Mouse (Mus musculus): ENCODE results near the gene Gm27027. TPM values are rescaled to one million over a fixed set of nuclear protein-coding genes. Genes with fewer than 3 reads are reported as not detected.

Gm27027 gene
- polyA plus RNA-seq, 1 experiment from 2014 or later = not detected

- peak overlapping the region; percentile 71 for H3K9ac ChIP-seq
- H3K27ac ChIP-seq = peak overlapping the region; percentile 18; the same call in 1 of the 2 replicates
- H3K4me1 ChIP-seq = peaks cover 31% of the 10 kb centered on the region
- H3K36me3 ChIP-seq = no peaks in the 10 kb centered on the region
- peak overlapping the region; percentile 98 for H3K4me2 ChIP-seq
- H3K4me3 ChIP-seq (replicated peaks) = peak overlapping the region; percentile 65
- WGBS = 1% methylated on average over 32 of the region's 32 CpGs
- 0 out of 2 replicates have a peak, but pooled peaks have one; percentile 15 for ATAC-seq (replicated peaks; ENCODE audit: low FRiP score)
- H3K27me3 ChIP-seq = peaks cover 80% of the 10 kb centered on the region
- no peaks in the 10 kb centered on the region for H3K9me3 ChIP-seq (replicated peaks)
These were observed 41.2 kb downstream of the Gm27027 start for GRCm38 (mm10) chr2:93954781-93955578.

GRCm38 (mm10) chr2:93953726-93954125 is 42.4 kb downstream of the Gm27027 start:
- Histone ChIP-seq H3K4me2 (no peak overlapping the region), H3K36me3 (no peaks in the 10 kb centered on the region), H3K4me3 (replicated peaks) (no peak overlapping the region), H3K9me3 (replicated peaks) (no peaks in the 10 kb centered on the region), H3K27me3 (peaks cover 68% of the 10 kb centered on the region), H3K27ac (no peak overlapping the region), H3K9ac (no peak overlapping the region), H3K4me1 (peaks cover 31% of the 10 kb centered on the region)
- WGBS = 83% methylated on average over 9 of the region's 9 CpGs
- no peak for ATAC-seq (replicated peaks; ENCODE audit: low FRiP score)

- 0 out of 2 replicates have a peak, but pooled peaks cover 3% of the 10 kb centered on the region for H3K9me3 ChIP-seq (replicated peaks)
- H3K36me3 ChIP-seq = no peaks in the 10 kb centered on the region
- no peak overlapping the region for H3K27ac ChIP-seq
- H3K4me3 ChIP-seq (replicated peaks) = no peak overlapping the region
- 0 out of 2 replicates have a peak, but pooled peaks cover 2% of the 10 kb centered on the region for H3K4me1 ChIP-seq
- 58% methylated on average over 5 of the region's 5 CpGs for WGBS
- no peak overlapping the region for H3K4me2 ChIP-seq
- ATAC-seq (replicated peaks; ENCODE audit: low FRiP score) = no peak
- H3K27me3 ChIP-seq = peaks cover 3% of the 10 kb centered on the region; the same call in 1 of the 2 replicates
- no peak overlapping the region for H3K9ac ChIP-seq
These were observed 49.2 kb downstream of the Gm27027 start for GRCm38 (mm10) chr2:93946976-93947375.

GRCm38 (mm10) chr2:93944855-93945254 is 51.3 kb downstream of the Gm27027 start:
- no peaks in the 10 kb centered on the region for H3K27me3 ChIP-seq
- no peak overlapping the region for H3K4me3 ChIP-seq (replicated peaks)
- no peak overlapping the region for H3K9ac ChIP-seq
- H3K4me1 ChIP-seq = 0 out of 2 replicates have a peak, but pooled peaks cover 2% of the 10 kb centered on the region
- 74% methylated on average over 4 of the region's 4 CpGs for WGBS
- 0 out of 2 replicates have a peak, but pooled peaks cover 3% of the 10 kb centered on the region for H3K9me3 ChIP-seq (replicated peaks)
- 0 out of 2 replicates have a peak overlapping the region, but pooled peaks have one; percentile 7 for H3K27ac ChIP-seq
- no peaks in the 10 kb centered on the region for H3K36me3 ChIP-seq
- H3K4me2 ChIP-seq = no peak overlapping the region
- ATAC-seq (replicated peaks; ENCODE audit: low FRiP score) = no peak

GRCm38 (mm10) chr2:93944099-93944498 is 52.1 kb downstream of the Gm27027 start:
- Histone ChIP-seq H3K4me1 (0 out of 2 replicates have a peak, but pooled peaks cover 2% of the 10 kb centered on the region), H3K36me3 (no peaks in the 10 kb centered on the region), H3K27ac (0 out of 2 replicates have a peak overlapping the region, but pooled peaks have one; percentile 7), H3K27me3 (no peaks in the 10 kb centered on the region), H3K9me3 (replicated peaks) (0 out of 2 replicates have a peak, but pooled peaks cover 3% of the 10 kb centered on the region), H3K4me2 (no peak overlapping the region), H3K4me3 (replicated peaks) (no peak overlapping the region), H3K9ac (no peak overlapping the region)
- WGBS = 89% methylated on average over 2 of the region's 2 CpGs
- no peak for ATAC-seq (replicated peaks; ENCODE audit: low FRiP score)

GRCm38 (mm10) chr2:93941670-93942069 is 54.5 kb downstream of the Gm27027 start:
- Histone ChIP-seq H3K4me3 (replicated peaks) (no peak overlapping the region), H3K36me3 (no peaks in the 10 kb centered on the region), H3K4me1 (0 out of 2 replicates have a peak, but pooled peaks cover 2% of the 10 kb centered on the region), H3K9ac (no peak overlapping the region), H3K4me2 (no peak overlapping the region), H3K9me3 (replicated peaks) (0 out of 2 replicates have a peak, but pooled peaks cover 3% of the 10 kb centered on the region), H3K27me3 (0 out of 2 replicates have a peak, but pooled peaks cover 6% of the 10 kb centered on the region), H3K27ac (no peak overlapping the region)
- no peak for ATAC-seq (replicated peaks; ENCODE audit: low FRiP score)
- WGBS = 56% methylated on average over 11 of the region's 11 CpGs

- Histone ChIP-seq H3K4me1 (0 out of 2 replicates have a peak, but pooled peaks cover 2% of the 10 kb centered on the region), H3K27me3 (0 out of 2 replicates have a peak, but pooled peaks cover 6% of the 10 kb centered on the region), H3K9ac (no peak overlapping the region), H3K27ac (no peak overlapping the region), H3K4me3 (replicated peaks) (no peak overlapping the region), H3K36me3 (no peaks in the 10 kb centered on the region), H3K4me2 (no peak overlapping the region), H3K9me3 (replicated peaks) (no peaks in the 10 kb centered on the region)
- 48% methylated on average over 9 of the region's 9 CpGs for WGBS
- ATAC-seq (replicated peaks; ENCODE audit: low FRiP score) = no peak
These were observed 57.6 kb downstream of the Gm27027 start for GRCm38 (mm10) chr2:93938534-93938933.

- H3K4me2 ChIP-seq = no peak overlapping the region
- no peak overlapping the region for H3K27ac ChIP-seq
- 84% methylated on average over 10 of the region's 10 CpGs for WGBS
- H3K27me3 ChIP-seq = peaks cover 3% of the 10 kb centered on the region; the same call in 1 of the 2 replicates
- no peaks in the 10 kb centered on the region for H3K36me3 ChIP-seq
- no peaks in the 10 kb centered on the region for H3K4me1 ChIP-seq
- H3K4me3 ChIP-seq (replicated peaks) = no peak overlapping the region
- no peak for ATAC-seq (replicated peaks; ENCODE audit: low FRiP score)
- H3K9ac ChIP-seq = no peak overlapping the region
- H3K9me3 ChIP-seq (replicated peaks) = no peaks in the 10 kb centered on the region
These were observed 67.3 kb downstream of the Gm27027 start for GRCm38 (mm10) chr2:93928866-93929265.

GRCm38 (mm10) chr2:93927701-93928437 is 68.3 kb downstream of the Gm27027 start:
- Histone ChIP-seq H3K4me2 (no peak overlapping the region), H3K27ac (no peak overlapping the region), H3K27me3 (peaks cover 3% of the 10 kb centered on the region; the same call in 1 of the 2 replicates), H3K36me3 (no peaks in the 10 kb centered on the region), H3K4me1 (no peaks in the 10 kb centered on the region), H3K9ac (no peak overlapping the region), H3K4me3 (replicated peaks) (no peak overlapping the region), H3K9me3 (replicated peaks) (no peaks in the 10 kb centered on the region)
- WGBS = 75% methylated on average over 13 of the region's 13 CpGs
- ATAC-seq (replicated peaks; ENCODE audit: low FRiP score) = no peak

- WGBS = 93% methylated on average over 8 of the region's 8 CpGs
- no peak overlapping the region for H3K9ac ChIP-seq
- no peaks in the 10 kb centered on the region for H3K4me1 ChIP-seq
- no peaks in the 10 kb centered on the region for H3K9me3 ChIP-seq (replicated peaks)
- H3K36me3 ChIP-seq = no peaks in the 10 kb centered on the region
- ATAC-seq (replicated peaks; ENCODE audit: low FRiP score) = no peak
- H3K27me3 ChIP-seq = peaks cover 3% of the 10 kb centered on the region; the same call in 1 of the 2 replicates
- H3K4me3 ChIP-seq (replicated peaks) = no peak overlapping the region
- H3K27ac ChIP-seq = no peak overlapping the region
- H3K4me2 ChIP-seq = no peak overlapping the region
These were observed 70.0 kb downstream of the Gm27027 start for GRCm38 (mm10) chr2:93926141-93926540.

GRCm38 (mm10) chr2:93919093-93919492 is 77.1 kb downstream of the Gm27027 start:
- Histone ChIP-seq H3K9me3 (replicated peaks) (no peaks in the 10 kb centered on the region), H3K36me3 (no peaks in the 10 kb centered on the region), H3K9ac (no peak overlapping the region), H3K27ac (no peak overlapping the region), H3K4me3 (replicated peaks) (no peak overlapping the region), H3K27me3 (no peaks in the 10 kb centered on the region), H3K4me2 (no peak overlapping the region), H3K4me1 (no peaks in the 10 kb centered on the region)
- ATAC-seq (replicated peaks; ENCODE audit: low FRiP score) = no peak
- 86% methylated on average over 3 of the region's 3 CpGs for WGBS

- H3K4me1 ChIP-seq = no peaks in the 10 kb centered on the region
- no peak for ATAC-seq (replicated peaks; ENCODE audit: low FRiP score)
- 88% methylated on average over 2 of the region's 2 CpGs for WGBS
These were observed 82.6 kb downstream of the Gm27027 start for GRCm38 (mm10) chr2:93913552-93913951.

More at GRCm38 (mm10) chr2:93913552-93913951, 82.6 kb downstream of the Gm27027 start:
- no peaks in the 10 kb centered on the region for H3K36me3 ChIP-seq
- no peak overlapping the region for H3K9ac ChIP-seq
- no peak overlapping the region for H3K27ac ChIP-seq
- H3K4me3 ChIP-seq (replicated peaks) = no peak overlapping the region
- no peaks in the 10 kb centered on the region for H3K27me3 ChIP-seq
- no peak overlapping the region for H3K4me2 ChIP-seq
- no peaks in the 10 kb centered on the region for H3K9me3 ChIP-seq (replicated peaks)
